Mouse (Mus musculus) ES-E14 (cell line): ENCODE measurements around the gene Dnaaf2.

ENCODE experiments used
- CHD2 ChIP-seq: IDR thresholded peaks from 2 replicates; pipeline ENCODE4 v1.6.1; 2014; ENCODE audit warnings: mild to moderate bottlenecking, low read depth, low read length, inconsistent platforms
- HCFC1 ChIP-seq: IDR thresholded peaks from 2 replicates; pipeline ENCODE4 v1.6.1; 2012; ENCODE audit warnings: low read length, inconsistent platforms, borderline replicate concordance; ENCODE audit not compliant: insufficient read depth
- ZC3H11A ChIP-seq: IDR thresholded peaks from 2 replicates; pipeline ENCODE4 v1.6.1; 2012; ENCODE audit warnings: low read depth, mild to moderate bottlenecking, inconsistent platforms, low read length, borderline replicate concordance
- ZNF384 ChIP-seq: IDR thresholded peaks from 2 replicates; pipeline ENCODE4 v1.6.1; 2012; ENCODE audit warnings: low read depth, low read length, inconsistent platforms

DNA sequence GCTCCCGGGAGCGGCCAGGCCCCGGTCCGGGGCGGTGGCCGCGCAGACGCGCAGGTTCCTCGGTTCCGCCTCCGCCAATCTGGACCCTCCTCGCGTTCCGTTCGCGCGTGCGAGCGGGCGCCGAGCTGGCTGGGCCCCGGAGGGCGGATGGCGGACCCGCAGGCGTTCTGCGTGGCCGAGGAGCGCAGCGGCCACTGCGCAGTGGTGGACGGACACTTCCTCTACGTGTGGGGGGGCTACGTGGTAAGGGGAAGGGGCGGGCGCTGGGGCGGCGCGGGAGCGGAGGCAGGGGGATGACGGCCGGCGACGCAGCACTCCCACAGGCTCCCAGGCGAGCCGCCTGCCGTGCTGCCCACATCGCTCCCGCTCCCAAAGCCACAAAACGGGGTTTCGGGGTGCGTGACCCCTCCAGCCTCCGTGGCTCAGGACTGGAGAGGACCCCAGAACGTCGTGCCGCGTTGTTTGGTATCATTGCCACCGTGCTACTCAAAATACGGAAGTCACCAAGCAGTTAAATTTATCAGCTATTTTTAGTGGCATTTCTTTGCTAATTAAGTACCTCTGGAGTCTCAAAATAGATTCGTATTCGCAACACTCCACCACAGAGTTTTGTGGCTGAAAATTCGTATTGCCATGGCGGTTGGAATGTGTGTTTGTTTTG is 43.7 kb upstream of the Dnaaf2 start:
- TF ChIP-seq ZNF384 (no peak), CHD2 (no peak), ZC3H11A (no peak), HCFC1 (no peak)
